Mouse (Mus musculus) kidney, postnatal 0 days (tissue): Measurements from ENCODE around the gene Tmem132e. TPM values are rescaled to one million over a fixed set of nuclear protein-coding genes. Genes with fewer than 3 reads are reported as not detected.

Source experiments
- ATAC-seq: fragments of 200-750 bp; cut with Nextera tagmentation; replicated peaks from 2 replicates; pipeline ENCODE4 v1.8.0; 2017; ENCODE audit warnings: low read depth, moderate number of reproducible peaks, moderate TSS enrichment, moderate library complexity; ENCODE audit not compliant: low FRiP score
- DNase-seq: peaks from one replicate; pipeline ENCODE4 v3.0.0-alpha.2; 2016; ENCODE audit warnings: low spot score
- H3K27ac ChIP-seq: fragments of 300-500 bp; sonication (generic); 2 replicates; pipeline ENCODE4 v1.5.1; 2014; ENCODE audit warnings: mild to moderate bottlenecking
- H3K27me3 ChIP-seq: fragments of 300-500 bp; sonication (generic); 2 replicates; pipeline ENCODE4 v1.6.1; 2014; ENCODE audit warnings: low read length, mixed read lengths; ENCODE audit not compliant: insufficient read depth
- H3K36me3 ChIP-seq: fragments of 300-500 bp; sonication (generic); 2 replicates; pipeline ENCODE4 v1.6.1; 2014; ENCODE audit warnings: low read length, mixed read lengths; ENCODE audit not compliant: insufficient read depth
- H3K4me1 ChIP-seq: fragments of 300-500 bp; sonication (generic); replicated peaks from 2 replicates; pipeline ENCODE4 v1.6.1; 2014; ENCODE audit warnings: antibody characterized with exemption, low read length, mixed read lengths; ENCODE audit not compliant: insufficient read depth
- H3K4me2 ChIP-seq: fragments of 300-500 bp; sonication (generic); 2 replicates; pipeline ENCODE4 v1.6.1; 2014; ENCODE audit warnings: mild to moderate bottlenecking, low read length, moderate library complexity, mixed read lengths
- H3K4me3 ChIP-seq: fragments of 300-500 bp; sonication (generic); replicated peaks from 2 replicates; pipeline ENCODE4 v1.5.1; 2014; ENCODE audit warnings: low read depth, low read length
- H3K9ac ChIP-seq: fragments of 300-500 bp; sonication (generic); 2 replicates; pipeline ENCODE4 v1.6.1; 2014; ENCODE audit warnings: low read depth, low read length
- H3K9me3 ChIP-seq: fragments of 300-500 bp; sonication (generic); replicated peaks from 2 replicates; pipeline ENCODE4 v1.6.1; 2016; ENCODE audit warnings: low read length, inconsistent platforms, mixed read lengths
- CTCF ChIP-seq: IDR thresholded peaks from 2 replicates; pipeline ENCODE4 v1.5.1; 2016; ENCODE audit warnings: antibody characterized with exemption, low read depth, mild to moderate bottlenecking, moderate library complexity
- WGBS: fragments of 180-500 bp; shearing (Covaris S2); extraction: QIAGEN DNeasy Blood & Tissue Kit; methylation state at CpG from one replicate; pipeline ENCODE4 v1.1.7; 2014; 5-methylcytosine and 5-hydroxymethylcytosine counted together
- polyA plus RNA-seq: library from polyadenylated mRNA; unstranded; fragments of >200 nt; fragmentation: Nextera tagmentation; extraction: Ambion mirVana; gene quantifications from 2 replicates; pipeline ENCODE4 v1.2.1, GENCODE M21; 2015

The Tmem132e gene
- 0.18 and 0.31 TPM in 2 replicates for polyA plus RNA-seq

DNA sequence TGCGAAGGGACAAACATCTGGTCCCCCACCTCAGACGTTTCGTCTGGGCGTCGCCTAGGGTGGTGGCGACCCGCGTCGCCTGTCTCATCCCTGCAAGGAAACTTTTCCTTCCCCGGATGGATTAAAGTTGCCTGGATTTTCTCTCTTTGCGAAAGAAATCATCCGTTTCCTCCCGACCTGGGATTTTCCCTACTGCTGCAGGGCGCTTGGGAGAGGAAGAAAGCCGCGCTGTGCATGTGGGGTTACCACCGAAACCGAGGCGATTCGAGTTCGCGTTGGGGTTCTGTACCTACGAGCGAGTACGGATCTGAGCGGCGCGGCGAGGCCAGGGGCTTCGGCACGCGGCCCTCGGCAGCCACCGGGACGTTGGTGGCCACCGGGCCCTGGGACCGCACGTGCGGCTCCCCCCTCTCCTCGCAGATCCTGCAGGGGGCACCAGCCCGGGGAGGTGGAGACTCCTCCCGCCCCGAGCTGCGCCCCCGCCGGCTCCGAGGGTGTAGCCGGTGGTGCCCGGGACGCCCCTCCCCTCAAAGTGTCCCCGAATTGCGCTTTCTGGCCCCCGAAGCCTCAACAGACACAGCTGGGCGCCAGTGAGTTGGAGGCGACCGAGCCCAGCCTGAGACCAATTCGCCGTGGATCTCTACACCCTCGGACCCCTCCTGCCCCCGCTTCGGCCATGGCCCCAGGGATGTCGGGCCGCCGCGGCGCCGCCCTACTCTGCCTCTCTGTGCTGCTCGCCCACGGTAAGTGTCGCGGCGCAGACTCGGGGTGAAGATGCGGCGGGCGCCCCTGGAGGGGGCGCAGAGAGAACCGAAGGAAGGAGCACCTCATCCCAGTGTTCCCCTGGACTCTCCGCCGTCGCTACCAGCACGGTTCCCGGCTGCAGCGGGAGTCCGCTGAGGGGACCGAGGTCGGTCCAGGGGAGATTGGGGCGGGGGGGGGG is at the start of gene Tmem132e:
Gene Tmem132e (plus strand): TSS at position 530 of the 943 bp plus-strand sequence.
- DNase-seq, result no peak
- Histone ChIP-seq H3K4me3 (peak within 1 kb of the TSS; percentile 49), H3K4me2 (peak within 1 kb of the TSS; percentile 92), H3K4me1 (peaks cover 29% of the 10 kb centered on the region), H3K9ac (peak within 1 kb of the TSS; percentile 31; the same call in 1 of the 2 replicates), H3K9me3 (no peaks in the 10 kb centered on the region), H3K27ac (no peak within 1 kb of the TSS), H3K36me3 (no peaks in the 10 kb centered on the region), H3K27me3 (peaks cover 70% of the 10 kb centered on the region)
- no peak for ATAC-seq
- TF ChIP-seq CTCF, result peak; percentile 7; the same call in 1 of the 2 replicates
- WGBS, result 1% methylated on average over 86 of the region's 88 CpGs

GRCm38 (mm10) chr11:82339921-82340401 is 48.7 kb upstream of the Tmem132e start:
- Histone ChIP-seq H3K27me3 (no peaks in the 10 kb centered on the region), H3K4me1 (no peaks in the 10 kb centered on the region), H3K4me3 (no peak overlapping the region), H3K4me2 (peak overlapping the region; percentile 23; the same call in 1 of the 2 replicates), H3K9me3 (no peaks in the 10 kb centered on the region), H3K9ac (no peak overlapping the region), H3K36me3 (no peaks in the 10 kb centered on the region), H3K27ac (no peak overlapping the region)
- 1% methylated on average over 7 of the region's 7 CpGs for WGBS
- ATAC-seq (peak; percentile 69; the same call in 1 of the 2 replicates), DNase-seq (peak; percentile 82)
- no peak for TF ChIP-seq CTCF

- TF ChIP-seq CTCF, result no peak
- Histone ChIP-seq H3K27me3 (no peaks in the 10 kb centered on the region), H3K9me3 (no peaks in the 10 kb centered on the region), H3K27ac (no peak overlapping the region), H3K4me3 (no peak overlapping the region), H3K9ac (no peak overlapping the region), H3K4me2 (peak overlapping the region; percentile 23; the same call in 1 of the 2 replicates), H3K36me3 (no peaks in the 10 kb centered on the region), H3K4me1 (no peaks in the 10 kb centered on the region)
- WGBS, result 8% methylated on average over 6 of the region's 6 CpGs
- ATAC-seq (no peak), DNase-seq (peak; percentile 54)
Measured at GRCm38 (mm10) chr11:82340416-82340815, 48.3 kb upstream of the Tmem132e start.

- Histone ChIP-seq H3K27me3 (no peaks in the 10 kb centered on the region), H3K4me1 (no peaks in the 10 kb centered on the region), H3K9ac (no peak overlapping the region), H3K9me3 (no peaks in the 10 kb centered on the region), H3K27ac (no peak overlapping the region), H3K4me3 (no peak overlapping the region), H3K4me2 (no peak overlapping the region), H3K36me3 (no peaks in the 10 kb centered on the region)
- ATAC-seq, result no peak
- no peak for TF ChIP-seq CTCF
- WGBS, result 21% methylated on average over 2 of the region's 2 CpGs
- no peak for DNase-seq
Measured at GRCm38 (mm10) chr11:82340900-82341299, 47.8 kb upstream of the Tmem132e start.

DNA sequence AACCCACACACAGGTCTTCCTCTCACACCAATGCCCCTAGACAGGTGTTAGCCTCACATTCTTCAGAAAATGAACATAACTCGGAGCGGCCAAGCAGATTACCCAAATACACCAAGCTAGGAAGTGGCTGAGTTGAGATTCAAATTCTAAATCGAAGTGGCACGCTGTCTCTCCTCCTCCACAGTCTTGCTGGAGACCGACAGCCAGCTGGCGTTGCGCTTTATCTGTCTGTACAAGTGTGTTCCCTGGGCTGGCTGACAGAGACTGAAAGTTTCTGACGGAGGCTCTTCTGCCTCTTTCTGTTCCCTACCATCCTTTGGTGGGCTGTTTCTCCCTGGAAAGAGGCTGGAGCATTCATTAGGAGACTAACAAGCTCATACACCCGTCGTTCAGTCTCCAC is 37.7 kb upstream of the Tmem132e start:
- H3K9me3 ChIP-seq, result no peaks in the 10 kb centered on the region
- ATAC-seq, result no peak
- no peak for DNase-seq
- no peaks in the 10 kb centered on the region for H3K36me3 ChIP-seq
- no peak overlapping the region for H3K9ac ChIP-seq
- TF ChIP-seq CTCF, result no peak
- 78% methylated on average over 10 of the region's 10 CpGs for WGBS
- no peaks in the 10 kb centered on the region for H3K4me1 ChIP-seq
- H3K4me3 ChIP-seq, result no peak overlapping the region
- H3K4me2 ChIP-seq, result no peak overlapping the region
- H3K27ac ChIP-seq, result no peak overlapping the region
- H3K27me3 ChIP-seq, result no peaks in the 10 kb centered on the region

- no peak for DNase-seq
- Histone ChIP-seq H3K9ac (no peak overlapping the region), H3K4me3 (no peak overlapping the region), H3K27me3 (no peaks in the 10 kb centered on the region), H3K9me3 (no peaks in the 10 kb centered on the region), H3K36me3 (no peaks in the 10 kb centered on the region), H3K27ac (no peak overlapping the region), H3K4me1 (no peaks in the 10 kb centered on the region), H3K4me2 (no peak overlapping the region)
- ATAC-seq, result no peak
- no peak for TF ChIP-seq CTCF
- 80% methylated on average over 11 of the region's 11 CpGs for WGBS
Measured at GRCm38 (mm10) chr11:82370151-82370550, 18.5 kb upstream of the Tmem132e start.
